Mouse (Mus musculus): Measurements from ENCODE around the gene Hpse.

- no peak for TF ChIP-seq CTCF (IDR thresholded peaks at IDR 0.05; ENCODE audit: low read depth, low read length)
- TF ChIP-seq POLR2A (IDR thresholded peaks at IDR 0.05; ENCODE audit: borderline replicate concordance, low read depth, low read length) = no peak
These were observed 77.2 kb downstream of the Hpse start for GRCm38 (mm10) chr5:100642316-100642715.

All from bone marrow macrophage, adult 2 months (primary cell).